Mouse (Mus musculus) Patski (cell line): ENCODE results near the gene Peak1. TPM values are rescaled to one million over a fixed set of nuclear protein-coding genes. Genes with fewer than 3 reads are reported as not detected.
A peak's percentile ranks its signal among the peaks of the same experiment; 100 is the strongest.

Source experiments
- ATAC-seq: fragments of 100-300 bp; one replicate; pipeline ENCODE4 v1.8.0; 2021
- CTCF ChIA-PET: fragments of 350-600 bp; sonication (Branson Sonifier 250); formaldehyde crosslinking; loops from one replicate; lab custom pipeline; 2022; ENCODE audit warnings: inconsistent platforms; lab: Charles Lee
- POLR2A ChIA-PET: fragments of 350-600 bp; sonication (Branson Sonifier 250); formaldehyde crosslinking; loops from one replicate; lab custom pipeline; 2022; ENCODE audit warnings: antibody characterized with exemption, inconsistent platforms; lab: Charles Lee
- DNase-seq: peaks from one replicate; pipeline ENCODE4 v3.0.0-alpha.2; 2011; ENCODE audit warnings: low read depth, low spot score
- H3K27me3 ChIP-seq: fragments of 371-371 bp; one replicate; pipeline ENCODE4 v1.5.1; 2021
- CTCF ChIP-seq: fragments of 100-300 bp; IDR thresholded peaks from one replicate; pipeline ENCODE4 v1.5.1; 2021
- in situ Hi-C: fragments of 300-500 bp; cut with MboI; formaldehyde crosslinking; loops from 3 replicates; pipeline ENCODE4 v1.11.1; 2018; ENCODE audit warnings: low pct_unique_long_range_greater_than_20kb, mixed read lengths
- polyA plus RNA-seq: library from polyadenylated mRNA; unstranded; gene quantifications from one replicate; pipeline ENCODE4 v1.2.3, GENCODE M21; 2021

The Peak1 gene
- polyA plus RNA-seq, 1 experiment from 2014 or later, result 26.1 TPM

DNA sequence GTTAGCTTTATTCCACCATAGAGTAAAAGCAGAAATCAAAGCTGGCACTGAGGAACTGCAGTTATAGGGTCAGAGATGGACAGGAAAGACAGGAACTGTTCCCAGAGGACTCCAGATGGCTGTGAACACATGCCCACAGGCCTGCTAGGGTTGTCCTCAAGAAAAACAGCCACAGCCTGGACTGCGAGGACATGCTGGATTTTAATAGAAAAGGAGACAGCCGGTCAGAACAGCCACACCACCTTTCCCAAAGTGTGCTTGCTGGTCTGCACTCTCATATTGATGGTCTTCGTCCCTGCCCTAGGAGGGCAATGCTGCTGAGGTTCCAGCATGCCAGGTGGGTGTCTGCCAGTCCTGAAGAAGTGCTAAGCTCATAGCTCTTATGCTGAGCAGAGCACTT, 148.8 kb downstream of the Peak1 start:
- DNase-seq (no peak), ATAC-seq (no peak)
- no peak for TF ChIP-seq CTCF
- CTCF ChIA-PET, result no interaction called here
- POLR2A ChIA-PET, result no interaction called here
- no peaks in the 10 kb centered on the region for H3K27me3 ChIP-seq
- in situ Hi-C loops, result loop anchor here (5.0 kb wide), 1 partner anchor 233 kb away; no protein-coding TSS in a partner anchor

DNA sequence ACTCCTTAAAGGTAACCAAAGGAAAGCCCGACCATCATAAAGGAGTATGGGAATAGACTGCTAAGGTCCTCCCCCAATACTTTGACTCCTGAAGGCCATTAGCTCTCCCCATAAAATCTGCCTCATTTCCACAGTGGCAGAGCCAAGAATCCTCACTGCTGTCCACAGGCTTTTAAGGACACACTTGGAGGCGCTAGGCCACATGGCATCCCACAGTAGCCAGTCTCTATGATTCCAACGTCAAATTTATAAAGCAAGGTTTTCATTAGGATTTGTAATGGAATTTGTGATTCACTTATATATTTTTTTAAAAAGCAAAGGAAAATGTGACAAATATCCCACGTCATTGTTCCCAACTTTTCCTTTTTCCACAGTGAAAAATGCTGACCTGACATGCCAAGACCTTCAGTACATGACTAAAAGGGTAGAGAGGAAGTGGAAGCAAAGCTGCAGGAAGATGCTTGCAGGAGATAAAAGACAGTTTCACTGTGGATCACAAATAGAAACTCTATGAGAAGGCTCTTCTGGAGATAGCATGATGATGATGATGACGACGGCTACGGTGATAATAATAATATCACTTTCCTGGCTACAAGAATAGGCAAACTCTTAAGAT, 151.6 kb downstream of the Peak1 start:
- no peak for DNase-seq
- TF ChIP-seq CTCF, result no peak
- in situ Hi-C loops, result loop anchor here (5.0 kb wide), 1 partner anchor 236 kb away; no protein-coding TSS in a partner anchor
- CTCF ChIA-PET, result interaction anchor here (1.5 kb wide), 1 partner anchor 240 kb away, joined by 6 read pairs; no protein-coding TSS in a partner anchor
- POLR2A ChIA-PET, result no interaction called here
- ATAC-seq, result no peak
- no peaks in the 10 kb centered on the region for H3K27me3 ChIP-seq

- ATAC-seq (no peak), DNase-seq (no peak)
- no peaks in the 10 kb centered on the region for H3K27me3 ChIP-seq
- CTCF ChIA-PET, result interaction anchor here (0.9 to 1.5 kb wide), 6 partner anchors 15 to 367 kb away, joined by 3 to 9 read pairs (median 4); no protein-coding TSS in a partner anchor
- in situ Hi-C loops, result loop anchor here (5.0 kb wide), 1 partner anchor 237 kb away; no protein-coding TSS in a partner anchor
- no peak for TF ChIP-seq CTCF
- POLR2A ChIA-PET, result no interaction called here
Observed at GRCm38 (mm10) chr9:56265460-56266199, 152.2 kb downstream of the Peak1 start.

DNA sequence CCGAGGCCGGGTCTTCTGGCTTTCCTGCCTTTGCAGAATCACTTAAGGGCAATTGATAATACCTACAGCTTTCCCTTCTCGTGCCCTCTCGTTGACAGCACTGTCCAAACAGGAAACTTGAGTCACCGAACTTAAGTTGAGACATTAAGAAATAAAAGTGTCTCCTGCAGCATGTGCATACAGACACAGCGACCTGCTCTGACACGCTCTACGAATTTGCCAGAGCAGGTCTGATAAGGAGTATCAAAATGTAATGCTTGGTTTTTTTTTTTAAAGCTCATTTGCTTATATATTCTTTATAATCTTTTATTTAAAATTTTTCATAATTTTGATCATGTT, 152.9 kb downstream of the Peak1 start:
- TF ChIP-seq CTCF, result no peak
- ATAC-seq (no peak), DNase-seq (no peak)
- CTCF ChIA-PET, result interaction anchor here (0.9 to 1.5 kb wide), 7 partner anchors 8 to 368 kb away, joined by 3 to 9 read pairs (median 3); no protein-coding TSS in a partner anchor
- POLR2A ChIA-PET, result no interaction called here
- in situ Hi-C loops, result loop anchor here (5.0 kb wide), 1 partner anchor 237 kb away; no protein-coding TSS in a partner anchor
- no peaks in the 10 kb centered on the region for H3K27me3 ChIP-seq

GRCm38 (mm10) chr9:56264308-56265021, 153.4 kb downstream of the Peak1 start:
- ChIA-PET POLR2A (no interaction called here), CTCF (interaction anchor here (0.9 to 1.5 kb wide), 7 partner anchors 9 to 368 kb away, joined by 3 to 9 read pairs (median 3); no protein-coding TSS in a partner anchor)
- ATAC-seq, result no peak
- in situ Hi-C loops, result loop anchor here (5.0 kb wide), 2 partner anchors 238 to 288 kb away; no protein-coding TSS in a partner anchor
- H3K27me3 ChIP-seq, result no peaks in the 10 kb centered on the region
- no peak for DNase-seq
- peak; percentile 85 for TF ChIP-seq CTCF

DNA sequence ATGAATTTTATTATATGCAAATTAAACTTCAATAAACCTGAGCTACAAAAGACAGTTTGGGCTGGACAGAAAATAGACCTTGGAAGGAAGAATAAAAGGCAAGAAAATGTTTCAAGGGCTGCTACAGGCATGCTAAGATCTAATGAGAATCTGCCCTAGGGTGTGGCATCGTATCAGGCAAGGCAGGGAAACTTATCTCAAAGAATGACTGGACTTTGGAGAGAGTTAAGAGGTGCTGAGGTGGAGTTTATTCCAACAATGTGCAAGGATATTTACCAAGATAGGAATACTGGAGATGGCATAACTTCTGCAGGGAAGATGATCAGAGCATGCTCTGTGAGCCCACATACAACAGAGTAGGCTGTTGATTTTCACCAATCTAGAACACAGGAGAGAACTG, 154.8 kb downstream of the Peak1 start:
- no peak for ATAC-seq
- in situ Hi-C loops, result loop anchor here (5.0 kb wide), 1 partner anchor 289 kb away; no protein-coding TSS in a partner anchor
- POLR2A ChIA-PET, result no interaction called here
- CTCF ChIA-PET, result interaction anchor here (1.5 kb wide), 1 partner anchor 12 kb away, joined by 4 read pairs; no protein-coding TSS in a partner anchor
- H3K27me3 ChIP-seq, result no peaks in the 10 kb centered on the region
- TF ChIP-seq CTCF, result no peak
- DNase-seq, result no peak

DNA sequence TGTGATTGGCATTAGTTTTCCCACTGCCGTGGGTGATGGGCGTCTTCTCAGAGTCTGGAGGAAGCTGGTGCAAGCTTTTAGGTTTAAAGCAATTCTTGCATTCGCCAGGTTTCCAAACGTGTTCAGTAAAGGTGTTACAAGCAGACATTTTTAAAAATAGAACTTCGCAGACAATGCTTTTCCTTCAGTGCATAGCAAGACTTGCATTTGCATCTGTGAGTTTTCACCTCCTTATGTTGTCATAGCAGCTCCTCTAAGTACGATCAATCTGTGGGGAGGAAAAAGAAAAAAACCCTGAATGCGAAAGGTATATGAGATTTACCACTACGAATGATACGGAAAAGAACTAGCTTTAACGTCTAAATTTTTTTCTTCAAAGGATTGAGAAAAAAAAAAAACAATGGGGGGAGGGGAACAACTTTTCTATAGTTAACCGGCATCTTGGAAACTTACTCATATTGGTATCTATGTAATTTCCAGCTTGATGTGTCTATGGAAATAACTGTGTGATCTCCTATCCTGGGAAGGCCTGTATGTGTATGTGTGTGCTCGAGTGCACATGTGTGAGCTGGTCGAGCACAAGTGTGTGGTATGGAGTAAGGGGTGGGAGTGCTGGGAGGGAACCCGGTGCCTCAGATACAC, 157.3 kb downstream of the Peak1 start:
- in situ Hi-C loops, result loop anchor here (5.0 kb wide), 1 partner anchor 292 kb away; no protein-coding TSS in a partner anchor
- ATAC-seq (no peak), DNase-seq (no peak)
- CTCF ChIA-PET, result interaction anchor here (0.9 kb wide), 1 partner anchor 246 kb away, joined by 3 read pairs; no protein-coding TSS in a partner anchor
- no peak for TF ChIP-seq CTCF
- H3K27me3 ChIP-seq, result no peaks in the 10 kb centered on the region
- POLR2A ChIA-PET, result interaction anchor here (0.7 kb wide), 1 partner anchor 289 kb away, joined by 3 read pairs; no protein-coding TSS in a partner anchor

DNA sequence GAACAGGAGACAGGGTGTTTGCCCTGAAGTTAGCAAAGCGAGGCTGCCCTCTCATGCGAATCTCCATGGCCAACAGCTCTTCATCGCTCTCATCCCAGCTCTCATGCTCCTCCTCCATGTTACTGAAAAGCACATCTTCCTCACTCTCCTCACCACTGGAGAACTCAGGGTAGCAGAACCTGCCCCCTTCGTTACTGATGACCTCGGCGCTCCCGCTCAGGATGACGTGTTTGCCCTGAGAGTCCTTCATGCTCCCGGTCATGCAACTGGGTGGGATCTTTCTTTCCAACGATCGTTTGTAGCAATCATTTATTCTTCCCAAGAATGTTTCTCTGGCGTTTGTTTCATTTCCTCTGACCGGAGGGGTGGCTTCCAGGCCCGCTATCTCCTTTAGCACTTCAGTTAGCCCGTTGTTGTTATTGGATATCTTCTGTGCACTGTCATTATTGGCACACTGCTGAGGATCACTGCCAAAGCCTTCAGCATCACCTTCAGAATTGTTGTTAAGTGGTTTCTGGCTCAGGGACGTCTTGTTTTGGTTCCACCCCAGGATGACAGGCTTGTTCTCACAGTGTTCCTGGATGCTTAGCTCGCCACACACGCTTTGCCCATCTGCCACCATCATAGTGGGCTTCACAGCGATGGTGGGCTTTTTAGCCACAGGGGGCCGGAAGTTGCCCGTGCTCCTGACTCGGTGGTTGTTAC, 157.9 kb downstream of the Peak1 start:
- ChIA-PET CTCF (no interaction called here), POLR2A (interaction anchor here (0.7 kb wide), 1 partner anchor 290 kb away, joined by 3 read pairs; no protein-coding TSS in a partner anchor)
- no peaks in the 10 kb centered on the region for H3K27me3 ChIP-seq
- no peak for ATAC-seq
- TF ChIP-seq CTCF, result no peak
- DNase-seq, result no peak
- in situ Hi-C loops, result loop anchor here (5.0 kb wide), 1 partner anchor 292 kb away; no protein-coding TSS in a partner anchor

- H3K27me3 ChIP-seq, result no peaks in the 10 kb centered on the region
- no peak for DNase-seq
- ATAC-seq, result no peak
- TF ChIP-seq CTCF, result no peak
- CTCF ChIA-PET, result no interaction called here
- POLR2A ChIA-PET, result no interaction called here
- in situ Hi-C loops, result no loop called here
Observed at GRCm38 (mm10) chr9:56258261-56258790, 159.5 kb downstream of the Peak1 start.
